In genomic region chr4:82541894-82542510, GRCm38 (mm10) we compare ENCODE assay signal across 8 mouse cellular contexts.
DNase-seq lines count a peak whose midpoint lies in the region; ATAC-seq and TF ChIP-seq lines count a peak whose summit lies in the region.

No protein-coding gene starts in this region.

- ATAC-seq in forebrain, embryonic 13.5 days, result peak; percentile 73
- peak; percentile 83 for ATAC-seq in lung, embryonic 14.5 days (ENCODE audit: insufficient read depth)
- no peak for ATAC-seq in monocyte, adult 5-6 weeks (replicated peaks; ENCODE audit: insufficient number of reproducible peaks, low FRiP score, low TSS enrichment, poor library complexity, severe bottlenecking)

- peak overlapping the region; percentile 33 for H3K4me2 ChIP-seq in forebrain, embryonic 13.5 days
- H3K4me2 ChIP-seq in lung, embryonic 14.5 days, result no peak overlapping the region

- H3K4me3 ChIP-seq in MEL (ENCODE audit: control insufficient read depth in 1 of 2, insufficient read depth in 1 of 2, low read depth in 2 of 2, low read length in 2 of 2), result no peak overlapping the region
- no peak overlapping the region for H3K4me3 ChIP-seq in forebrain, embryonic 13.5 days
- no peak overlapping the region for H3K4me3 ChIP-seq in lung, embryonic 14.5 days (ENCODE audit: low read depth, low read length)

- H3K27me3 ChIP-seq in MEL (ENCODE audit: control insufficient read depth in 1 of 2, insufficient read depth in 2 of 2, low read length in 2 of 2), result no peaks in the 10 kb centered on the region
- H3K27me3 ChIP-seq in forebrain, embryonic 13.5 days, result peaks cover 12% of the 10 kb centered on the region; the same call in 1 of the 2 replicates
- H3K27me3 ChIP-seq in lung, embryonic 14.5 days (ENCODE audit: insufficient read depth, low read length), result no peaks in the 10 kb centered on the region

- no peak for TF ChIP-seq EP300 in MEL (IDR thresholded peaks at IDR 0.05; ENCODE audit: low read depth in 1 of 2, low read length in 2 of 2)

- no peak overlapping the region for H3K27ac ChIP-seq in MEL (ENCODE audit: control insufficient read depth, low read depth, low read length)
- H3K27ac ChIP-seq in forebrain, embryonic 13.5 days, result peak overlapping the region; percentile 57
- H3K27ac ChIP-seq in lung, embryonic 14.5 days (ENCODE audit: low read depth), result peak overlapping the region; percentile 26; the same call in 1 of the 2 replicates

- peak; percentile 23 to 52 (median 44); a peak in 5 of 6 replicates for TF ChIP-seq CTCF in MEL (IDR thresholded peaks at IDR 0.05 in 2 of 3, conservative IDR thresholded peaks at IDR 0.05 in 1 of 3; ENCODE audit: control insufficient read depth in 1 of 3, insufficient read depth in 1 of 3, low read depth in 2 of 3, low read length in 3 of 3, poor library complexity in 1 of 3, severe bottlenecking in 1 of 3)
- TF ChIP-seq CTCF in lung, embryonic 14.5 days (IDR thresholded peaks at IDR 0.05; ENCODE audit: low read depth), result peak; percentile 86

- H3K9ac ChIP-seq in MEL (ENCODE audit: control insufficient read depth, low read depth, low read length, poor library complexity, severe bottlenecking), result no peak overlapping the region
- H3K9ac ChIP-seq in forebrain, embryonic 13.5 days, result 0 out of 2 replicates have a peak overlapping the region, but pooled peaks have one; percentile 26
- H3K9ac ChIP-seq in lung, embryonic 14.5 days, result no peak overlapping the region

- DNase-seq in MEL (ENCODE audit: low read depth, low spot score), result peak; percentile 34
- peak; percentile 19 for DNase-seq in c-Kit-positive CD71-positive TER-119-negative erythroid progenitor cells, embryonic 14.5 days (ENCODE audit: low read depth)
- DNase-seq in heart, postnatal 4 days, result peak; percentile 85
- peak; percentile 88 for DNase-seq in layer of hippocampus, adult 11-12 months (ENCODE audit: low spot score)
- DNase-seq in lung, embryonic 14.5 days, result peak; percentile 98
- DNase-seq in retina, postnatal 7 days (ENCODE audit: low read depth, low spot score), result peak; percentile 65

- no peaks in the 10 kb centered on the region for H3K4me1 ChIP-seq in MEL (ENCODE audit: control insufficient read depth in 1 of 2, insufficient read depth in 2 of 2, low read length in 2 of 2)
- peaks cover 66% of the 10 kb centered on the region for H3K4me1 ChIP-seq in forebrain, embryonic 13.5 days
- H3K4me1 ChIP-seq in lung, embryonic 14.5 days (ENCODE audit: insufficient read depth), result peaks cover 8% of the 10 kb centered on the region

- no peaks in the 10 kb centered on the region for H3K9me3 ChIP-seq in MEL (replicated peaks; ENCODE audit: insufficient read depth, low read length)
- H3K9me3 ChIP-seq in forebrain, embryonic 13.5 days (replicated peaks), result no peaks in the 10 kb centered on the region
- H3K9me3 ChIP-seq in lung, embryonic 14.5 days (ENCODE audit: low read depth, low read length), result no peaks in the 10 kb centered on the region

- 27% methylated on average over 7 of the region's 7 CpGs for WGBS in forebrain, embryonic 13.5 days
- 32% methylated on average over 7 of the region's 7 CpGs for WGBS in lung, embryonic 14.5 days

- H3K79me2 ChIP-seq in MEL (ENCODE audit: control insufficient read depth, insufficient read depth, low read length, poor library complexity), result no peaks in the 10 kb centered on the region

- TF ChIP-seq POLR2A in MEL (IDR thresholded peaks at IDR 0.05; ENCODE audit: control insufficient read depth in 1 of 2, insufficient read depth in 1 of 2, low read depth in 1 of 2, low read length in 2 of 2, poor library complexity in 1 of 2), result no peak

- TF ChIP-seq RAD21 in MEL (IDR thresholded peaks at IDR 0.05; ENCODE audit: low read depth, low read length), result peak; percentile 24

- H3K36me3 ChIP-seq in MEL (ENCODE audit: control insufficient read depth in 1 of 2, insufficient read depth in 2 of 2, low read length in 2 of 2), result no peaks in the 10 kb centered on the region
- no peaks in the 10 kb centered on the region; the same call in 1 of the 2 replicates for H3K36me3 ChIP-seq in forebrain, embryonic 13.5 days (ENCODE audit: poor library complexity, severe bottlenecking)
- no peaks in the 10 kb centered on the region for H3K36me3 ChIP-seq in lung, embryonic 14.5 days (ENCODE audit: insufficient read depth)

TF ChIP-seq in MEL, 35 proteins besides CTCF, POLR2A, EP300 and RAD21:
- TF ChIP-seq E2F4 (IDR thresholded peaks at IDR 0.05; ENCODE audit: borderline replicate concordance, low read depth, low read length) (no peak), HCFC1 (IDR thresholded peaks at IDR 0.05; ENCODE audit: low read depth, low read length) (no peak), USF2 (IDR thresholded peaks at IDR 0.05; ENCODE audit: borderline replicate concordance in 1 of 2, insufficient read depth in 1 of 2, low read depth in 1 of 2, low read length in 2 of 2) (no peak), BHLHE40 (IDR thresholded peaks at IDR 0.05; ENCODE audit: borderline replicate concordance, low read depth, low read length) (no peak), KAT2A (conservative IDR thresholded peaks at IDR 0.05; ENCODE audit: low read depth, low read length) (no peak), ETS1 (IDR thresholded peaks at IDR 0.05; ENCODE audit: low read depth, low read length) (no peak), SIN3A (IDR thresholded peaks at IDR 0.05; ENCODE audit: low read length) (no peak), TAL1 (IDR thresholded peaks at IDR 0.05; ENCODE audit: low read length) (no peak), ZC3H11A (IDR thresholded peaks at IDR 0.05; ENCODE audit: low read depth, low read length) (peak; percentile 8; the same call in 1 of the 2 replicates), MAZ (IDR thresholded peaks at IDR 0.05; ENCODE audit: low read depth, low read length) (no peak), SMC3 (IDR thresholded peaks at IDR 0.05; ENCODE audit: low read depth, low read length) (peak; percentile 57), ZNF384 (IDR thresholded peaks at IDR 0.05; ENCODE audit: low read depth, low read length) (no peak), RCOR1 (IDR thresholded peaks at IDR 0.05; ENCODE audit: low read depth, low read length) (no peak), CHD1 (IDR thresholded peaks at IDR 0.05; ENCODE audit: low read depth, low read length) (no peak)

Comparison
In these comparisons a context has a peak if more than half of its experiments do, and no peak if none do; other contexts are left out.
1. DNase-seq: peak in every context shown above with its lines; median percentile 98 in lung, embryonic 14.5 days; 88 in layer of hippocampus, adult 11-12 months; 85 in heart, postnatal 4 days; 65 in retina, postnatal 7 days; 34 in MEL; 19 in c-Kit-positive CD71-positive TER-119-negative erythroid progenitor cells, embryonic 14.5 days.